Mouse (Mus musculus): ENCODE results near the gene Hist1h2af. TPM values are rescaled to one million over a fixed set of nuclear protein-coding genes. Genes with fewer than 3 reads are reported as not detected.
A peak's percentile ranks its signal among the peaks of the same experiment; 100 is the strongest.

Gene Hist1h2af
- polyA plus RNA-seq, 1 experiment from 2014 or later: 3.3 TPM

GRCm38 (mm10) chr13:23495526-23495925 is 38.2 kb upstream of the Hist1h2af start:
- ATAC-seq (replicated peaks; ENCODE audit: low FRiP score, low read depth): no peak
- Histone ChIP-seq H3K4me2 (ENCODE audit: low read length) (no peak overlapping the region), H3K9me3 (replicated peaks; ENCODE audit: low read length) (no peaks in the 10 kb centered on the region), H3K36me3 (ENCODE audit: insufficient read depth, low read length) (no peaks in the 10 kb centered on the region), H3K9ac (ENCODE audit: low read depth, low read length) (no peak overlapping the region), H3K27ac (no peak overlapping the region), H3K27me3 (ENCODE audit: insufficient read depth, low read length) (no peaks in the 10 kb centered on the region), H3K4me1 (replicated peaks; ENCODE audit: insufficient read depth, low read length) (0 out of 2 replicates have a peak, but pooled peaks cover 4% of the 10 kb centered on the region), H3K4me3 (replicated peaks; ENCODE audit: low read depth, low read length) (no peak overlapping the region)
- no peak for DNase-seq (ENCODE audit: low spot score)
- no peak for TF ChIP-seq CTCF (IDR thresholded peaks at IDR 0.05; ENCODE audit: low read depth)
- 86% methylated on average over 6 of the region's 6 CpGs for WGBS

GRCm38 (mm10) chr13:23497656-23498321 is 35.9 kb upstream of the Hist1h2af start:
- H3K27me3 ChIP-seq (ENCODE audit: insufficient read depth, low read length): no peaks in the 10 kb centered on the region
- H3K4me1 ChIP-seq (replicated peaks; ENCODE audit: insufficient read depth, low read length): 0 out of 2 replicates have a peak, but pooled peaks cover 4% of the 10 kb centered on the region
- TF ChIP-seq CTCF (IDR thresholded peaks at IDR 0.05; ENCODE audit: low read depth): no peak
- ATAC-seq (replicated peaks; ENCODE audit: low FRiP score, low read depth) (no peak; the same call in 1 of the 2 replicates), DNase-seq (ENCODE audit: low spot score) (no peak)
- no peaks in the 10 kb centered on the region for H3K36me3 ChIP-seq (ENCODE audit: insufficient read depth, low read length)
- peak overlapping the region; percentile 33 for H3K4me3 ChIP-seq (replicated peaks; ENCODE audit: low read depth, low read length)
- no peak overlapping the region for H3K27ac ChIP-seq
- peak overlapping the region; percentile 57 for H3K4me2 ChIP-seq (ENCODE audit: low read length)
- 10% methylated on average over 19 of the region's 19 CpGs for WGBS
- H3K9ac ChIP-seq (ENCODE audit: low read depth, low read length): no peak overlapping the region
- no peaks in the 10 kb centered on the region for H3K9me3 ChIP-seq (replicated peaks; ENCODE audit: low read length)

DNA sequence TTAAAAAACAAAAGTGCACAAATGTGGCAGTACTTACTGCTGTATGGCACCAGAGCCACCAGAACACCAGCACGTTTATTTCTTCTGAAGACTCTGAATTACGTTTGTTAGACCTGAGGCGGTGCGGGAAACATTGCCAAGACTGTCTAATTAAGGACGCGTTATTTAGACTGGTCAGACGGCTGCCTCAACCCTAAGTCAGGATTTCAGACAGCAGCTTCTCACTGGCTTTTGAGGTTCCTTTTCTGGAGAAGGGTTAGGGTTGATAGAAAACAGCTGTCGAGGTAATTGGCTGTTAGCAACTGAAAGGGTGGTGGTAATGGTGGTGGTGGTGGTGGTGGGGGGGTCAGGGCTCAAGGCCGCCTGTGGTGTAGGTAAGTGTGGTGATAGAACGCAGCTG is 35.1 kb upstream of the Hist1h2af start:
- H3K4me2 ChIP-seq (ENCODE audit: low read length): peak overlapping the region; percentile 57
- no peak overlapping the region for H3K27ac ChIP-seq
- TF ChIP-seq CTCF (IDR thresholded peaks at IDR 0.05; ENCODE audit: low read depth): no peak
- no peak for DNase-seq (ENCODE audit: low spot score)
- 0 out of 2 replicates have a peak, but pooled peaks cover 4% of the 10 kb centered on the region for H3K4me1 ChIP-seq (replicated peaks; ENCODE audit: insufficient read depth, low read length)
- no peaks in the 10 kb centered on the region for H3K27me3 ChIP-seq (ENCODE audit: insufficient read depth, low read length)
- no peak for ATAC-seq (replicated peaks; ENCODE audit: low FRiP score, low read depth)
- H3K9ac ChIP-seq (ENCODE audit: low read depth, low read length): no peak overlapping the region
- no peaks in the 10 kb centered on the region for H3K9me3 ChIP-seq (replicated peaks; ENCODE audit: low read length)
- WGBS: 10% methylated on average over 10 of the region's 10 CpGs
- peak overlapping the region; percentile 33 for H3K4me3 ChIP-seq (replicated peaks; ENCODE audit: low read depth, low read length)
- H3K36me3 ChIP-seq (ENCODE audit: insufficient read depth, low read length): no peaks in the 10 kb centered on the region

DNA sequence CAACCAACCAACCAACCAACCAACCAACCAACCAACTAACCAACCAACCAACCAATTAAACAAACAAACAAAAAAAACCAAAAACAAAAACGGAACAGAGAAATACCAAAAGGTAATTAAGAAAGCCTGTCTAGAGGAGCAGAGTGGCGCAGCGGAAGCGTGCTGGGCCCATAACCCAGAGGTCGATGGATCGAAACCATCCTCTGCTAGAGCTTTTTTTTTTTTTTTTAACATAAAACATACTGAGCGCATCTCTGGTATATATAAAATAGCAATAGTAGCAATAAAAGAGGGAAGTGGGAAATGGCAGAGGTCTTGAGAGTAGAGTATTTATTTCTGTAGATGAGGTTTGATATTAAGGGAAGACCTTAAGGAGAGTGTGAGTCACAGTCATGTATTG is 33.8 kb upstream of the Hist1h2af start:
- Histone ChIP-seq H3K36me3 (ENCODE audit: insufficient read depth, low read length) (no peaks in the 10 kb centered on the region), H3K9me3 (replicated peaks; ENCODE audit: low read length) (no peaks in the 10 kb centered on the region), H3K4me3 (replicated peaks; ENCODE audit: low read depth, low read length) (no peak overlapping the region), H3K27me3 (ENCODE audit: insufficient read depth, low read length) (no peaks in the 10 kb centered on the region), H3K4me2 (ENCODE audit: low read length) (no peak overlapping the region), H3K4me1 (replicated peaks; ENCODE audit: insufficient read depth, low read length) (0 out of 2 replicates have a peak, but pooled peaks cover 4% of the 10 kb centered on the region), H3K27ac (no peak overlapping the region), H3K9ac (ENCODE audit: low read depth, low read length) (no peak overlapping the region)
- TF ChIP-seq CTCF (IDR thresholded peaks at IDR 0.05; ENCODE audit: low read depth): no peak
- no peak for ATAC-seq (replicated peaks; ENCODE audit: low FRiP score, low read depth)
- 34% methylated on average over 7 of the region's 7 CpGs for WGBS
- no peak for DNase-seq (ENCODE audit: low spot score)

DNA sequence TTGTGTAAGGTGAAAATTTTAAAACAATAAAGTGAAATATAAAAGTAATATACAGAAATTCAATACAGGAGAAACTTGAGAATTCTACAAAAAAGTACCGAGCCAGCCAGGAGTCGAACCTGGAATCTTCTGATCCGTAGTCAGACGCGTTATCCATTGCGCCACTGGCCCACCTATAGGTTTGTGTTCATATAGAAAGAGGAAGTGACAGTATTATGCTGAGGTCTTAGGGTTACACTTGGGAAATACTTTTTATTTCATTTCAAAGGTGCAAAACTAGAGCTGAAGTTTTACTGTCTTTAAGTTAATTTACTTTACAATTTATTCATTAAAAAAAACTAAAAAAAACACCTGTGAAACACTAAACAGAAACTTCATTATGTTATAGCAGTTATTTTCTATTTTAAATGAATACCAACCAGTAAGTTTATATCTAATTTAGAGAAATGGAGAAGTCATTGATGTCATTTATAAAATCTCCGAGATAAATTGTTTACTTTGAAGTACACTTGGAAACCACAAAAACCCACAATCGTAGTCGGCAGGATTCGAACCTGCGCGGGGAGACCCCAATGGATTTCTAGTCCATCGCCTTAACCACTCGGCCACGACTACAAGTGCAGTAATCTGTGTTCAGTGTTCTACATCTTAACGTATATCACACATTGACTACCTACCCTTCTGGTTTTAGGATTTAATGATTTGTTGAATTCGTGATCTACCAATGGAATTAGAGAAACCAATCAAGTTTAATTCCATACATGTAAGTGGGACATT is 33.1 kb upstream of the Hist1h2af start:
- H3K4me2 ChIP-seq (ENCODE audit: low read length): no peak overlapping the region
- no peak for DNase-seq (ENCODE audit: low spot score)
- no peak overlapping the region for H3K9ac ChIP-seq (ENCODE audit: low read depth, low read length)
- 0 out of 2 replicates have a peak, but pooled peaks have one; percentile 58 for ATAC-seq (replicated peaks; ENCODE audit: low FRiP score, low read depth)
- no peaks in the 10 kb centered on the region for H3K36me3 ChIP-seq (ENCODE audit: insufficient read depth, low read length)
- no peaks in the 10 kb centered on the region for H3K9me3 ChIP-seq (replicated peaks; ENCODE audit: low read length)
- TF ChIP-seq CTCF (IDR thresholded peaks at IDR 0.05; ENCODE audit: low read depth): no peak
- no peak overlapping the region for H3K4me3 ChIP-seq (replicated peaks; ENCODE audit: low read depth, low read length)
- H3K27me3 ChIP-seq (ENCODE audit: insufficient read depth, low read length): no peaks in the 10 kb centered on the region
- 0 out of 2 replicates have a peak, but pooled peaks cover 4% of the 10 kb centered on the region for H3K4me1 ChIP-seq (replicated peaks; ENCODE audit: insufficient read depth, low read length)
- 4% methylated on average over 17 of the region's 17 CpGs for WGBS
- no peak overlapping the region for H3K27ac ChIP-seq

GRCm38 (mm10) chr13:23501511-23501910 is 32.2 kb upstream of the Hist1h2af start:
- H3K4me2 ChIP-seq (ENCODE audit: low read length): no peak overlapping the region
- H3K36me3 ChIP-seq (ENCODE audit: insufficient read depth, low read length): no peaks in the 10 kb centered on the region
- 0 out of 2 replicates have a peak, but pooled peaks cover 4% of the 10 kb centered on the region for H3K4me1 ChIP-seq (replicated peaks; ENCODE audit: insufficient read depth, low read length)
- DNase-seq (ENCODE audit: low spot score): no peak
- no peaks in the 10 kb centered on the region for H3K27me3 ChIP-seq (ENCODE audit: insufficient read depth, low read length)
- 34% methylated on average over 5 of the region's 5 CpGs for WGBS
- H3K4me3 ChIP-seq (replicated peaks; ENCODE audit: low read depth, low read length): no peak overlapping the region
- no peak overlapping the region for H3K9ac ChIP-seq (ENCODE audit: low read depth, low read length)
- no peak overlapping the region for H3K27ac ChIP-seq
- H3K9me3 ChIP-seq (replicated peaks; ENCODE audit: low read length): no peaks in the 10 kb centered on the region
- no peak for ATAC-seq (replicated peaks; ENCODE audit: low FRiP score, low read depth)
- TF ChIP-seq CTCF (IDR thresholded peaks at IDR 0.05; ENCODE audit: low read depth): no peak

All from kidney, postnatal 0 days (tissue).